Mouse (Mus musculus) right cerebral cortex, adult 2 months (tissue): ENCODE results near the gene Sult6b1.

Experiments used
- DNase-seq, 2 experiments: peaks; one replicate each; pipeline ENCODE4 v3.0.0; 2021 to 2022; ENCODE audit warnings: low spot score in 2 of 2

Gene Sult6b1

DNA sequence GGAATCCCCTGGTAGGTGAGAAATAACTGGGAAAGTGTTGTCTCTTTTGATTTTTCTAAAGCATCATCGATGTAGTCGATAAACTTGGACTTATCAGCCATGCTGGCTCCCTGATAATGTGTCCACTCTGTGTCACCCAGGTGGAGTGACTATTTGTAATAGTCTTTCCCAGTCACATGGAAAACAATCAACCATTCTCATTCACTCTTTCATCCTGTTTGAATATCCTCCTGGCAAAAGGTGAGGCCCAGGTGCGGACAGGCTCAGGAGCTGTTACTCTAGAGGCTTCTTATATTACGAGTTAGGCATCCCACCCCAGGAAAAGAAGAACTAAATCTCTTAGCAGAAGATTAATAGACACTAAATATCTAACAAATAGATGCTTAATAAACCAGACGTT lies at the start of gene Sult6b1:
Gene Sult6b1 (minus strand): TSS at position 101 of the 400 bp plus-strand sequence.
- DNase-seq, result no peak

DNA sequence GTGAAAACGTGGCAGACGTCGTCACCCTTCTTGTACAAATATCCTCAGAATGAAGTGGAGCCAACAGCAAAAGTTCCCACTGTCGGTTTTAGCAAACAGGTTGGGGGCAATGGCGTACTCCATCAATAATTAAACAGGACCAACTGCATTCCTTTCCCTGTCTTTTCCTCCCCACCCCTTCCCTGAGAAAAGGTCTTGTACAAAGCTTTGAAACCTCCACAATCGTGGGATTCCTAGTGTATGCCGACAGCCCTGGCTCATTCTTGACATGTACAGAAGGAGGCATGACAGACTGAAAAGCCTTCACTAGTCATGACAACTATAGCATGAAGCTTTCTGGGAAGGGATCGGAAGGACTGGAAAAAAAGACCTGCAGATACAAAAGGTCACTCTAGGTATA lies 46.4 kb upstream of the Sult6b1 start:
- no peak for DNase-seq

DNA sequence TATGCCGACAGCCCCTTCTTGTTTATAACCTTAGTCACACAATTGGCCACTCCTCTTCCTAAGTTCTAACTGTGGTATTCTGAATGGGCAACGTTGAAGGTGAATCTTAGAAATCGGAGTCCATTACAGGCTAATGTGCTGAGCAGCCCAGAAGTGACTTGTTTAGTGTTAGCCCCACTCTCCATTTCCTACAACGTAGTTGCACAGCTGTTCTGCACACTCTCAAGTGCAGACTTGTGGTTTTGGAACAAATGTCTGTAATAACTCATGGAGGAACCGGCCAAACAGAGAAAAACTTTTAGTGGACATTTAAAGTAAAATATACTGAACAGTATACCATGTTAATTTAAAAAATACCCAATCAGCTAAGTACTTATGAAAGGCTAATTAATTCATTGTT lies 45.3 kb upstream of the Sult6b1 start:
- no peak for DNase-seq

- DNase-seq, result no peak
Observed at GRCm38 (mm10) chr17:78951225-78951624, 44.4 kb upstream of the Sult6b1 start.

GRCm38 (mm10) chr17:78942579-78942978 lies 35.8 kb upstream of the Sult6b1 start:
- DNase-seq, result no peak

- no peak for DNase-seq
Observed at GRCm38 (mm10) chr17:78938927-78939326, 32.1 kb upstream of the Sult6b1 start.

DNA sequence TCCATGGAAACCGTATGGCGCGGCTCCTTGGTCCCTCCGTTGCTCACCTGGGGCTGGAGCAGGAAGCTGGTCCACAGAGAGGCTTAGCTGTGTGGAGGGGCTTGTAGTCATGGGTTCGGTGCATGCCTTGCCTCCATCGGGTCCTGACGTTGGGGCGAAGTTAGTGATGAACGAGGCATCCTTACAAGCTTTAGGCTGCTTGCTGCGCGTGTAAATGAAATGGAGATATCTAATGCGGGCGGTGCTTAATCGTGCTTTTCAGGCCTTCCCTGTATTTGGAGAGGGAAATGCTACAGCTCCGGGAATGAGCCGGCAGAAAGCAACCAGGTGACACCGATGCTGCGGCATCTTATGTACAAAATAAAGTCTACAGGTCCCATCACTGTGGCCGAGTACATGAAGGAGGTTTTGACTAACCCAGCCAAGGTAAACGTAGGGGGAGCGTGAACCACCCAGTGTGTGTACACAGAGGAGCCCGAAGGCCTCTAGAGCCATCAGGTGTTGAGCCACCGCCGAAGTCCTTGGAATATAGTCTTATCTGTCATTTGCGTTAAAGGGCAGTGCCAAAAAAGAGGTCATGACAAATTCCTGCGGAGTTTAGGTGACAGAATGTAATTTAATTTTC lies 30.5 kb upstream of the Sult6b1 start:
- no peak for DNase-seq

GRCm38 (mm10) chr17:78936466-78937228 lies 29.9 kb upstream of the Sult6b1 start, which contains the start of the genes Cebpz and Ndufaf7:
Gene Cebpz (minus strand): TSS chr17:78937066.
Gene Ndufaf7 (plus strand): TSS chr17:78937136.
- DNase-seq, result peak; percentile 97 to 99

GRCm38 (mm10) chr17:78935857-78936256 lies 29.1 kb upstream of the Sult6b1 start:
- no peak for DNase-seq

GRCm38 (mm10) chr17:78917696-78918095 lies 10.9 kb upstream of the Sult6b1 start:
- no peak for DNase-seq

DNA sequence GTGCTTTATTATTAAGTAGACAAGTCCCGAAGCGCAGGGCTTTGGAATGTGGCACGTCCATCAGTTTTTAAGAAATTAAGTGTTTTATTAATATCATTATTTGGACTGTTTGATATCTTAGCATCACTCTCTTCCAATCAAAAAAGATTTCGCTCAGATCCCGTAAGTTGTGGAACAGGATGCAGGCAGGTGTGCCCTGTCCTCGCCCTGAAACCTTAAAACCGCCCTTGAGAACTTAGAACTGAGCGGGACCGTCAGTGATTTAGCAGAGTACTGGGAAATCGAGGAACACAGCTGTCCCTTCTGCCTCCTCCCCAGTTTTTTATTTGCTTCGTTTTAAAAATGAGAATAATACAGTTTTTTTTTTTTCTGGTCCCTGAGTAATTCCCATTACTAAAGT lies 10.1 kb upstream of the Sult6b1 start:
- no peak for DNase-seq

GRCm38 (mm10) chr17:78916369-78916813 lies 9.6 kb upstream of the Sult6b1 start, which contains the start of gene Cebpzos:
Gene Cebpzos (plus strand): TSS chr17:78916500.
- peak; percentile 85 for DNase-seq

- no peak for DNase-seq
Observed at GRCm38 (mm10) chr17:78915772-78916171, 9.0 kb upstream of the Sult6b1 start.

DNA sequence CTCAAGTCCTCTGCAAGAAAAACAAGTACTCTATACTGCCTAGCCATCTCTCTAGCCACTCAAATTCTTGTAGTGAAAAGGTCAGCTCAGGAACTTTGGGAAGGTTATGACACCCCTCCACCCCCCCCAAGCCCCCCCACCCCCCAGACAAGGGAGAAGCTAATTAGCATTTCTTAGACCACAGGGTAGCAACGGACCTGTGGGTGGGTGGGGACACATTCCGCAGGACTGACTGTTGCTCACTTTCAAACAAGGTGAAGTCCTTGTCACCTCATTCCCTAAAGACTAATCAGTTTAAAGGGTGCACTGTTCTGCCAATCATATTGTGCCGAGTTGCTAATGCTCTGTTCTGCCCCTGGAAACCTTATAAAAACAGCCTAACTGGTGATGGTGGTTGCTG lies 7.1 kb upstream of the Sult6b1 start:
- DNase-seq, result no peak

DNA sequence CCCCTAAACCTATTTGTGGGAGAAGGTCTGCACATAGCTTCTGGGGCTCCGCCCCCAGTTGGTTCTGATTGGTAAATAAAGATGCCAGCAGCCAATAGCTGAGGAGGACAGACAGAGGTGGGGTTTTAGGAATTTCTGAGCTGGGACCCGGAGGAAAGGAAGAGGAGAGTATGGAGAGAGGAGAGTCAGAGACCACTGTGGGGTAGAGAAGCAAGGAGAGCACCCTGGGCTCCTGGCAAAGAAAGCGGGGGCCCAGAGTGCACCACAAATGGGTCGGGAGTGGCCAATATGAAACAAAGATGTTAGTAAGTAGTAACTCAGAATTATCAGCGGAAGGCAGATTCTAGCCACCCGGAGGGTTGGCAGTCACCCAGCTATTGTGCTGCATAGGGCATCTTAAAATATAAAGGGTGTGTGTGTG lies 6.1 kb upstream of the Sult6b1 start:
- no peak for DNase-seq

DNA sequence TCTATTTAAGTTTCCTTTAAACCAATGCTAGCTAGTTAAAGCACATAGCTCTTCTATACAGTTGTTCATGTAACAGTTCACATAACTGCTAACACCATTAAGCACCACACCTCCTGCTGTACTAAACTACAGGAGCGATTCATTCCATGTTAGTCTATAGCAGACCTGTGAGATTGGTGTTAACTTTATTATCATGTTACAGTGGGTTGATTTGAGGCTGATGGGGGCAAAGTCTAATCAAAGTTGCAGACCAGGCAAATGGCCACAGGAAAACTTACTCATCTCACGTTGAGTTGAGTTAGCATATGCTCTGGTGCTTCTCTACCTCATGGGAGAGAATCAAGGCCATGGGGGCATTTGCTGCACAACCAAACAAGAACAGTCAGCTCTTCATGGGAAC lies 2.6 kb upstream of the Sult6b1 start:
- no peak for DNase-seq

GRCm38 (mm10) chr17:78903158-78903557 lies 3.6 kb downstream of the Sult6b1 start:
- no peak for DNase-seq

GRCm38 (mm10) chr17:78895394-78895793 lies 11.4 kb downstream of the Sult6b1 start:
- DNase-seq, result peak; percentile 25 to 46

GRCm38 (mm10) chr17:78894991-78895390 lies 11.8 kb downstream of the Sult6b1 start:
- DNase-seq, result no peak

DNA sequence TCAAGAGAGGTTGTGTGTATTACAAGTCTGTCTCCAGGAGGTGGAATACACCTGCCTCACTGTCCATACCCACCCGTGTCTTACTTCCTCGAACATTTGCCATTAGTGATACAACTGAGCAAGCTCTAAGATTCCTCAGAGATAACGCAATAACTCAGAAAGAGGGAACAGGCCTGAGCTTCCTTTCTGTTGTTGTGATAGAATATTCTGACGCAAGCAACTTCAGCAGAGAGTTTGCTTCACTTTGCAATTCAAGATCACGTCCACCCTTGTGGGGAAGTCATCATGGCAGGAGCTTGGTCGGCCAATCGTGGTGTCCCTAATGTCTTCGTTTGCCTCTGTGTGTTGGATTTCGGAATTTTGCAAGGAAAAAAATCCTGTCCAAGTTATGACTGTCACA lies 15.8 kb downstream of the Sult6b1 start:
- DNase-seq, result no peak

DNA sequence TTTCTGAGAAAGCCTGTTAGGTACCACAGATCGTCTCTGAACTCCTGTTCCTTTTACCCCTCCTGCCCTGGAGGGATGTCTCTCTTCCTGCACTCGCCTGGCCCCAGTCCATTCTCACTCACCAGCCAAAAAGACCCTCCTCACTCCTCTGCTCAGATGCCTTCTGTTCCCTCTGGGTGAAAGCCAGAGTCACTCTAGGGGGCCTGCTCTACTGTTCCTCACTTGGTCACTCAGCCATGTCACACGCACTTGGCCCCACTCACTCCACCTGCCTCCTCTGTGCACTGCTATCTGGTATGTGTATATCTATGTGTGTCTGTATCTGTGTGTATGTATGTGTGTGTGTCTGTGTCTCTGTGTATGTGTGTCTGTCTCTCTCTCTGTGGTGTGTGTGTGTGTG lies 17.6 kb downstream of the Sult6b1 start:
- DNase-seq, result no peak

DNA sequence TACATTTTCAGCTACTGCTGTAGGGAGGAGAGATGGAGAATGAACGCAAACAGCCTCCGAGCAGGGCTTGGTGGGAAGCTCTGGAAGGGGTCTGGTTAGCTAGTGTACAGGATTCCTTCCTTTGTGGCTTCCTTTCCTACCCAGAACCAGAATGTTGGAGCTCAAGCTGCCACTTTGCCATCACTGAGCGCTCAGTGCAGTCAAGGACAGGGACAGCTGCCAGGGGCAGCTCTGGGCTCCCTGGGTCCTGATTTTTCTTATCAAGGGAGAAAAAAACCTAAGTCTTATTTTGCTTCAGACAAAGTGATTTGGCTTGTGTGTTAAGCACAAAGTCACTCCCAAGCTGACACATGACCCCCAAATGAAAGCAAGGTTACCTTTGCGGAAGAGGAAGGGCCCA lies 18.2 kb downstream of the Sult6b1 start:
- DNase-seq, result no peak
